Mouse (Mus musculus) kidney, adult 9 months (tissue): ENCODE results near the gene Dupd1.

ENCODE experiments used
- DNase-seq: peaks from one replicate; pipeline ENCODE4 v3.0.0; 2022

Gene Dupd1

GRCm38 (mm10) chr14:21714486-21714885 is at the start of gene Dupd1:
Gene Dupd1 (minus strand): TSS chr14:21714576.
- no peak for DNase-seq

DNA sequence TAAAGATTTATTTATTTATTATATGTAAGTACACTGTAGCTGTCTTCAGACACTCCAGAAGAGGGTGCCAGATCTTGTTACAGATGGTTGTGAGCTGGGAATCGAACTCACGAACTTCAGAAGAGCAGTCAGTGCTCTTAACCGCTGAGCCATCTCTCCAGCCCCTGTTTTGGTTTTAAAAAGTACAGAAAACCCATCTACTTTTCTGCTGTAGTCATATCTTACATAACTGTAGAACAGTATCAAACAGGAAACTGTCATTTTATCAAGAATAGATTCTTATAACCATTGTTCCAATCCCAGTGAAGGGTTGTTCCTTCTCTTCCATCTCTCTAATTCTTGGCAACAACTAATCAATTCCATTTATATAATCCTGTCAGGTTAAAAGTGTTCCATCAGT is 49.4 kb upstream of the Dupd1 start:
- DNase-seq: no peak

DNA sequence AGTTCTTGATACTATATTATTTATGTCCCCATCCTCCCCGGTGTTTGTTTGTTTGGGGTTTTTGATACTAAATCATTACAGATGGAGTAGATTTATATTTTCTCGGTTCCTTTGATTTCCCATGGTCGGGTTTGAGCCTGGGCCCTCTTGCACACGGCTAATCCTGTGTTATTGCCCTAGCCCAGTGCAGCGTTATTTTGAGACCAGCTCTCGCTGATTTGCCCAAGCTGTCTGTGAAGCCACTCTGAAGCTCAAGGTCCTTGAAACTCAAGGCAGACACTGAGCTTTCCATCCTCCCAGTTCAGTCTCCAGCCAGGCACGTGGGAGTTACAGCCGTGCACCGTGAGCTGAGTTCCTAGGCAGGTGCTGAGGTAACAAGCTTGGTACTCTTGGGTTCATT is 47.2 kb upstream of the Dupd1 start:
- no peak for DNase-seq

DNA sequence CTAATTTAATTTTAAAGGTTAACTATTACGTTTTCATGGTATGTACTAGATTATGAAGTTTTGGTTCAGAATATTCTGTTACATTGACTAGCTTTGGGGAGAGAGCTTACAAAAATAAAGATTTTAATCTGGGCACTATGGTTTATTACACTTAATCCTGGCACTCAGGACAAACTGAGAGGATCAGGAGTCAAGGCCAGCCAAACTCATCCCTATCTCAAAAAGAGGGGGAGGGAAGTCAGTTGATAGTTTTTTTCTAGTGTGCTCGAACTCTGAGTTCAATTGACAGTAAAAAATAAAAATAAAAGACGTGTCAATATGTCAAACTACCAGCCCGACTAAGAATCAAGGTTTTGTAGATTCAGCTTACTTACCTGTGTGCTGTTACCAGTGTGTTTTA is 39.0 kb upstream of the Dupd1 start:
- no peak for DNase-seq

GRCm38 (mm10) chr14:21752411-21752810 is 38.0 kb upstream of the Dupd1 start:
- DNase-seq: peak; percentile 65

DNA sequence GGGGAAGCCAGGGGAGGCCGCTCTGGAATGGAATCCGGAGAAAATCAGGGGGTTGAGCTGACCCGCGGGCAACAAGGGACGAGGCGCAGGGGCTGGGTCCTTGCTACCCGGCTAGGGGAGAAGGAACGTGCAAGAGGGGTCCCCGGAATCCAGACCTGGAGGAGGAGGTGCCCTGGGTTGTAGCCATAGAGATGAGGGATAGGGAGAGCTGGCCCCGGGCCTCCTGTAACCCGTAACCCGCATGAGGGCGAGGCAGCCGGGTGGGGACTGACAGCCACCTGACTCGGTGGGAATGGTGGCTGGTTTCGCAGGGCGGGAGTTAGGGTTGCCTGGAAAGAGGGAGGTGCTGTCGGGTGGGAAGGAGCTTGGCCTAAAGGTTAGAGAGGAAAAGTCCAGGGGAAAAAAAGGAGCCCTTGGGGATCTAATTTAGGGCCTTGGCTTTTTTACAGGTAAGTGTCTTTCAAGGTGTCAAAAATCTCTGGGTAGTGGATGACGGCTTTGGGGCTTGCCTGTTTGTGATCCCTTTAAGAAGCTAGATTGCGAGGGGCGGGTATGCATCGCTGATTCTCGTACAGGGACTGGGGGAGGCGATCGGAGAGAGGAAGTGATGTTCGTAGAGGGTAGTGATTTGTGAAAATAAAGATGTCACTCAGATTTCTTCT is 36.6 kb upstream of the Dupd1 start, which contains the start of gene Dusp13:
Gene Dusp13 (minus strand): TSS at position 301 of the 662 bp plus-strand sequence.
- DNase-seq: peak; percentile 79

GRCm38 (mm10) chr14:21750008-21750880 is 35.9 kb upstream of the Dupd1 start, which contains the start of gene Samd8:
Gene Samd8 (plus strand): TSS chr14:21750531.
- peak; percentile 84 for DNase-seq

DNA sequence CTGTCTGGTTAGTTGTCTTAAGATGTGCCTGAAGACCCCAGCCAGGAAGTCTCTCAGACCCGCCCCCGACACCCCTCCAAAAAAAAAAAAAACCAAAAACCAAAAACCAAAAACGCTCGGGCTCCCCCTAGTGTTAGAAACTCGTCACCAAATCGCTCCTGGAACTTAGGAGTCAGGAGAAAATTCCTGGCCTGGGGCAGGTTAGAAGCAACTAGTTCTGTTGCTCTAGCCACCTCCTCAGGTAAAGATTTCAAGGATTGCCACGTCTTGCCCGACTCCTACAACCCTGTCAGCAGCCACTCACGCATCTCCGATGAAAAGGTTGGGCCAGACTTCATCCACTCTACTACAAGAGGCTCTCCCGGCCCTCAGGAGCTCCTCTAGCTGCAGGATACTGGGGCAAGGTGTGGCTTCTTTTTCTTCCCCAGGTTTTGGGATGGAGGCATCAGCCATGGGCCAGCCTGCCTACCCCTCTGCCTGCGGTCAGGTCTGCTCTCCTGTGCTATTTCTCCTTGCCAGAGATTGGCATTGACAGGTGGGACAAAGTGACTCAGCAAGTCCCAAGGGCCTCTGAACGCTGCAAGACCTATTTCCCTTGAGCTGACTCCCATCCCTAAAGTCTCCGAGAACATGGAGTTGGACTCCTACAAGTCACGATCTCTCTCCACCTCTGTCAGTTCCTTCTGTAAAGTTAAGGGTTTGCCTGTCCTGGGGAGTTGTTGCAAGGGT is 33.9 kb upstream of the Dupd1 start:
- peak; percentile 64 for DNase-seq

GRCm38 (mm10) chr14:21747436-21748141 is 33.2 kb upstream of the Dupd1 start:
- no peak for DNase-seq

DNA sequence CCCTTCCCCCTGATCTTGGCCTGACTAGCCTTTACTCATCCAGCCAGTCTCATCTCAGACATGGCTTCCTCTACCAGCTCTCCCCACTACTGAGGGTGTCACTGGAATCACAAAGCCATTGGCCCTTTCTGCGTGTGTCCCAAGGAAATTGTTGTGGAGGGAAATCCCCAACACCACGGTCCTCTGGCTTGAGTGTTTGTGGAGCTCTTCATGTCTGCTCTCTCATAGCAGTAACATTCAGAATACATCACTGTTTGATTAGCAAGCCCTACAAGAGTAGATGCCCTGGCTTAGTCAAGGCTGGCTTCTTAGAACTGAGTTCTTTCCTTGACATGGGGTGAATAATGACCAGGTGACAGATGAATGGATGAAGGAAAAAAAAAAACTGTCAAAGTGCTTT is 32.5 kb upstream of the Dupd1 start:
- DNase-seq: no peak

DNA sequence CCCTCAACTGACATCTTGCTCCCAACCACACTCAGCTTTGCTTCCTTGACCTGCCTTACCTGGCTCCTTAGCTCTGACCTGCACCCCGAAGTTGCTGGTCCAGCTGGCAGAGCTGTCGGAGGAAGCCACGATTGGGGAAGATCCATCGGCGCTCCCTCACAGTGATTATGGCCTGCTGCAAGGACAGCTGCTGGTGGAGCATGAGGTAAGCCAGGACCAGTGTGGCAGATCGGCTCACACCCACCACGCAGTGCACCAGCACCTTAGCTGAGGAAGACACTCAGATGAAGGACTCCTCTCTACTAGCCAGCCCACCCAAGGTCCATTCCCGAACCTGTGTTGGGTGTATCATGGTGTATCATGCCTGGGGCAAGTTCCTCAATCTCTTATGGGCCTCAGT is 31.9 kb upstream of the Dupd1 start:
- DNase-seq: no peak

DNA sequence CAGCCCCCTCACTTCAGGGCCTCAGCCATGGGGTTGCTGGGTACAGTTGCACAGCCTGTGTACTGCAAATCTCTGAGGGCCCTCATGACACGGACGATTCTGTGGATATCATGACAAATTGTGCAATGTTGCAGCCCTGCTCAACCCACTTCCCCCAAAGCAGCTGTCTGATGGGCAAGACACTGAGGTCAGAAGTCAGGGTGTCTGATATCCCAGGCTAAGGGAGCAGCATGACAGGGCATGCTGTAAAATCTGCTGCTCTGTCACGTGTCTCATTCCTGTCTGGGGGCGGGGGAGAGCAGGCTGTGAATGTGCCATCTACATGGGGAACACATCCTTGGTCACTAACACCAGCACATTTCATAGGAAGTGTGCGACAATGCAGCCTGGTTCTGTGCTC is 30.8 kb upstream of the Dupd1 start:
- no peak for DNase-seq

DNA sequence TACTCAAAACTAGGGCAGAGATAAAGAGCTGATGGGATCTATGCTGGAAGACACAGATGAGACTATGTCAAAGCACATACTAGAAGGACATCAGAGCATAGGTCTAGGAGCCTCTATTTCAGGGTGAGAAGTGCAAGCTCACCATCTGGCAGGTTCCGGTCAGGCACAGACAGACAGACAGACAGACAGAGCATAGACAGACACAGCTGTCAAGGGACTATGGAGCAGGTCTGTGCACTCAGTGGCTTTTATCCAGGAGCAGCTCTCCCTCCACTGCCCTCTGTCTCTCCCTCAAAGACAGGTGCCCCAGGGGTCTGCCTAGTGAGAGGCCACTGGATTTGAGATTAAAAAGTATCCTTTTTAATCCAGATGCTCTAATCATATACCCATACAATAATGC is 29.8 kb upstream of the Dupd1 start:
- no peak for DNase-seq

DNA sequence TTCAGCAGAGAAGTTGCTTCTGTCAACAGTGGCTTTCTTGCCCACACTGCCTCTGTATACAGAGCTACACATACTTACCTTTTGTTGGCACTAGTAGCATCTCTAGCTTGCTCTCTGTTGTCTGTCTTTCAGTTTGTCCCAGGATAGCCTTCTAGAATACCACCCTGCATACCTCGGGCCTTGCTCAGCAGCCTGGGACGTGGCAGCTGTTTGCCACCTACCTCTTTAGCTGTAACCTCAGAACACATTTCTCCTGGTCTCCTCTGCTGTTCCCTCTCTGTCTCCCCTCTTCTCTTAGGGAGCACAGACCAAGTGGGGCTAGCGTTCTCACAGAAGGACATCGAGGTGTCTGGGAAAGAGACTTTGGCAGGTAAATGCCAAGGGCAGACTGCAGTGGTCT is 28.1 kb upstream of the Dupd1 start:
- DNase-seq: no peak

DNA sequence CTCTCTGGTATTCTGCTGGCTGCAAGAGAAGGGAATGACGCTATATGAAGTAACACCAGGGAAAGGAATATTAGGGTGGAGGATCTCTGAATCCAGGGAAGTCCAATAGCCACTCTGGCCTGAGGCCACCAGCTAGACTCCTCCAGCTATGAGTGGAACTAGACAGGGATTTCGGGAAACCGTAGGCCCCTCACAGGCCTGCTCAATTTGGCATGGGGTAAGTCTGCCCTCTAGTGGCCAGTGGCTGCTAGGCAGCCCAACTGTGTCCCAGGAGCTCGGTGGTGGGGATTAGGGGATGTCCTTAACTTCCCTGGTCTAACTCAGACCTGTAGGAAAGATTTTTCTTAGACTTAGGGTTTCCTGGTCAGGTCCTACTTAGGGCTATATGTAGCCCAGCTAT is 27.4 kb upstream of the Dupd1 start:
- peak; percentile 77 for DNase-seq

- DNase-seq: no peak
Measured at GRCm38 (mm10) chr14:21741314-21741713, 26.9 kb upstream of the Dupd1 start.

GRCm38 (mm10) chr14:21740345-21740744 is 26.0 kb upstream of the Dupd1 start:
- DNase-seq: no peak

DNA sequence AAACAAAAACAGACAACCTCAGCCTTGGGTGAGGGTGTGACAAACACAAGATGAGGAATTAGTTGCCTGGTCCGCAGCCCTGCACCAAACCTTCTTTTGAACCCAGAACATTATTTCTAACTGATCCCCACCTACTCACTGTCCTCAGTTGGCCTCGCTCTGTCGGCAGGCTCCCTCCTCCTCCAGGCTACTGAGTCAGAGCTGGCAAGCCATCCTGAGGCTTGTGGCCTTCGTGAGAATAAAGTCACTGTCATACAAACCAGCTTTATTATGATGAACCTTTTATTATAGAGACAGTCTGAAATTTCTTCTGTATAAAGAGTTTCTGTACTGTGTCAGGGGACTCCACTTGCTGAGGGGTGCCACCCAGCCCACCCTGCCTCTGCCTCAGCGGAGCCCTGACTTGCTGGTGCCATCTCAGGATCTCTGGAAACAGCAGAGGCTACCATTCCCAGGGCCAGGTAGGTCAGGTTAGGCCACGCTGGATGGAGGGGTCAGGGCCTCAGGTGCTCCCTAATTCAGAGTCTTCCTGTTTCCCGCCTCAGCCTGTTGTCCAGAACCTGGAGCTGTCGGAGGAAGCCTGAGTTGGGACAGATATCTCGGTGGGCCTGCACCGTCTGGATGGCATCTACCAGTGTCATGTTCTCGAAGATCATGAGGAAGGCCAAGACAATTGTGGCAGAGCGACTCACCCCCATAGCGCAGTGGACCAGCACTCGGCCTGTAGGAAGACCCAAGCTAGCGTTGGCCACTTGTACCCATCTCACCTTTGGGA is 18.9 kb upstream of the Dupd1 start:
- no peak for DNase-seq

- no peak for DNase-seq
Measured at GRCm38 (mm10) chr14:21729936-21730335, 15.6 kb upstream of the Dupd1 start.

DNA sequence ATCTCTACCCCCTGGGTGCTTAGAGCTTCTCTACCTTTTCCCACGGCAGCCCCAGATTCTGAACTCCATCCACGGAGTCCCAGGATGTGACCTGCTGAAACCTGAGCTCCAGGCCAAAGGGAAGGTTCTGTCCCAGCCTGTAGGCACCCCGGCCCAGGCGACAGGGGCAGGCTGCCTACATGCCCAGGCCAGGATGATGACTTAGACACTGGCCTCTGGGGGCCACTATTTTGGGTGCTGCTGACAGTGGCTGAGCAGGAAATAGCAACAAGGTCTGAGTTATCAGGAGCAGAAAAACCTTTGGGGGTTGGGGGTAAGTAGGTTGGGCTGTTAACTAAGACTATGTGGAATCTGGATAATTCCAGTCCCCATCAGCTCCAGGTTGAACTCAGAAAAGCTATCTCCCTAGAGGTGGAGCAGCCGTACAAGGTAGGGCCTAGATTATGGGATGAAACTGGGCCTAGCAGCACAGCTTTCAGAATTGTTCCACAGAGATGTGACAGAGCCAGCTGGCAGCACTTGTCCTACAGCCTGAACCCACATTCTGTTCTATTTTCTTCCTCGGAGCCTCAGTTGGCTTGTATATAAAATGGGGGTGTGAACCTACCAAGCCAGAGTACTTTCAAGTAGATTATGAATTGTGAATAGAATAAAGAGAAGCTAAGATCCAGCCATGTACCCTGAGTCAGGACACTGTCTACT is 14.8 kb upstream of the Dupd1 start:
- no peak for DNase-seq

- no peak for DNase-seq
Measured at GRCm38 (mm10) chr14:21722021-21722698, 7.8 kb upstream of the Dupd1 start.
